Mouse (Mus musculus): ENCODE results near the gene Chst1. TPM values are rescaled to one million over a fixed set of nuclear protein-coding genes. Genes with fewer than 3 reads are reported as not detected.

Chst1 gene
- total and polyA plus RNA-seq, 3 experiments = not detected

- dilution Hi-C loops (cut with MboI; ENCODE audit: extremely low pct_ligation_motif_present, extremely low pct_unique_long_range_greater_than_20kb, low sequenced_read_pairs) = no loop called here
Observed at GRCm38 (mm10) chr2:92587806-92588205, 11.7 kb upstream of the Chst1 start.

GRCm38 (mm10) chr2:92594929-92595730 lies 4.4 kb upstream of the Chst1 start:
- H3K27me3 ChIP-seq (replicated peaks) = peaks cover 95% of the 10 kb centered on the region
- no peak overlapping the region for H3K4me2 ChIP-seq (ENCODE audit: insufficient read depth, low read depth, poor library complexity, severe bottlenecking)
- no peak for DNase-seq (ENCODE audit: extremely low read depth)
- H3K36me3 ChIP-seq (replicated peaks in 1 of 2; ENCODE audit: control insufficient read depth in 1 of 2, insufficient read depth in 1 of 2, low read length in 1 of 2) = no peaks in the 10 kb centered on the region
- 0 out of 4 replicates have a peak, but pooled peaks cover 0 to 5% of the 10 kb centered on the region in 2 experiments for H3K4me1 ChIP-seq (ENCODE audit: control insufficient read depth in 1 of 2, insufficient read depth in 2 of 2)
- no peak overlapping the region for H3K9ac ChIP-seq (ENCODE audit: insufficient read depth, low read depth)
- H3K79me2 ChIP-seq (replicated peaks; ENCODE audit: control insufficient read depth, extremely low read depth, insufficient read depth, poor library complexity, severe bottlenecking) = no peaks in the 10 kb centered on the region
- TF ChIP-seq ETS1 (conservative IDR thresholded peaks at IDR 0.05; ENCODE audit: low read depth, low read length) (no peak), GABPA (IDR thresholded peaks at IDR 0.05; ENCODE audit: insufficient replicate concordance, low read depth, low read length) (no peak)
- no peak overlapping the region for H3K4me3 ChIP-seq (replicated peaks in 1 of 3; ENCODE audit: low read depth in 2 of 3, low read length in 2 of 3, poor library complexity in 1 of 3)
- in situ Hi-C loops (cut with MboI; ENCODE audit: low pct_ligation_motif_present, low pct_unique_long_range_greater_than_20kb, low sequenced_read_pairs) (no loop called here), dilution Hi-C loops (cut with MboI; ENCODE audit: extremely low pct_ligation_motif_present, extremely low pct_unique_long_range_greater_than_20kb, low sequenced_read_pairs) (no loop called here)
- H3K27ac ChIP-seq (ENCODE audit: insufficient read depth, low read depth) = no peak overlapping the region
- H3K9me3 ChIP-seq (replicated peaks; ENCODE audit: low read length) = no peaks in the 10 kb centered on the region

More at GRCm38 (mm10) chr2:92587806-92588205, 11.7 kb upstream of the Chst1 start:
- H3K9me3 ChIP-seq (replicated peaks; ENCODE audit: low read length) = peaks cover 5% of the 10 kb centered on the region
- H3K27me3 ChIP-seq (replicated peaks) = peaks cover 98% of the 10 kb centered on the region
- no peak overlapping the region for H3K4me3 ChIP-seq (replicated peaks in 1 of 3; ENCODE audit: low read depth in 2 of 3, low read length in 2 of 3, poor library complexity in 1 of 3)
- no peak overlapping the region for H3K27ac ChIP-seq (ENCODE audit: insufficient read depth, low read depth)
- H3K9ac ChIP-seq (ENCODE audit: insufficient read depth, low read depth) = no peak overlapping the region
- no peaks in the 10 kb centered on the region for H3K79me2 ChIP-seq (replicated peaks; ENCODE audit: control insufficient read depth, extremely low read depth, insufficient read depth, poor library complexity, severe bottlenecking)
- in situ Hi-C loops (cut with MboI; ENCODE audit: low pct_ligation_motif_present, low pct_unique_long_range_greater_than_20kb, low sequenced_read_pairs) = no loop called here
- H3K4me2 ChIP-seq (ENCODE audit: insufficient read depth, low read depth, poor library complexity, severe bottlenecking) = no peak overlapping the region
- DNase-seq (ENCODE audit: extremely low read depth) = no peak
- H3K4me1 ChIP-seq (ENCODE audit: control insufficient read depth in 1 of 2, insufficient read depth in 2 of 2) = peaks cover 0 to 5% of the 10 kb centered on the region in 2 experiments; a peak in 2 of 4 replicates
- TF ChIP-seq PAX5 (IDR thresholded peaks at IDR 0.05; ENCODE audit: low read length) = no peak
- no peak for TF ChIP-seq EP300 (IDR thresholded peaks at IDR 0.05; ENCODE audit: low read length)
- TF ChIP-seq MEF2A (IDR thresholded peaks at IDR 0.05; ENCODE audit: borderline replicate concordance, low read depth, low read length) = no peak
- no peak for TF ChIP-seq ZNF384 (IDR thresholded peaks at IDR 0.05; ENCODE audit: low read depth, low read length)
- TF ChIP-seq SMC3 (IDR thresholded peaks at IDR 0.05; ENCODE audit: low read depth, low read length) = no peak
- no peak for TF ChIP-seq JUN (IDR thresholded peaks at IDR 0.05; ENCODE audit: insufficient read depth, low read depth, low read length)
- TF ChIP-seq RCOR1 (conservative IDR thresholded peaks at IDR 0.05; ENCODE audit: low read depth, low read length) = no peak
- no peaks in the 10 kb centered on the region for H3K36me3 ChIP-seq (replicated peaks in 1 of 2; ENCODE audit: control insufficient read depth in 1 of 2, insufficient read depth in 1 of 2, low read length in 1 of 2)

- Histone ChIP-seq H3K9ac (ENCODE audit: insufficient read depth, low read depth) (no peak overlapping the region), H3K27ac (ENCODE audit: insufficient read depth, low read depth) (no peak overlapping the region), H3K27me3 (replicated peaks) (peaks cover 96% of the 10 kb centered on the region), H3K9me3 (replicated peaks; ENCODE audit: low read length) (no peaks in the 10 kb centered on the region), H3K4me2 (ENCODE audit: insufficient read depth, low read depth, poor library complexity, severe bottlenecking) (0 out of 2 replicates have a peak overlapping the region, but pooled peaks have one; percentile 5), H3K36me3 (replicated peaks in 1 of 2; ENCODE audit: control insufficient read depth in 1 of 2, insufficient read depth in 1 of 2, low read length in 1 of 2) (no peaks in the 10 kb centered on the region), H3K4me1 (ENCODE audit: control insufficient read depth in 1 of 2, insufficient read depth in 2 of 2) (0 out of 4 replicates have a peak, but pooled peaks cover 0 to 5% of the 10 kb centered on the region in 2 experiments), H3K4me3 (replicated peaks in 1 of 3; ENCODE audit: low read depth in 2 of 3, low read length in 2 of 3, poor library complexity in 1 of 3) (no peak overlapping the region), H3K79me2 (replicated peaks; ENCODE audit: control insufficient read depth, extremely low read depth, insufficient read depth, poor library complexity, severe bottlenecking) (no peaks in the 10 kb centered on the region)
- DNase-seq (ENCODE audit: extremely low read depth) = peak; percentile 15
- TF ChIP-seq CTCF (conservative IDR thresholded peaks at IDR 0.05 in 1 of 2, IDR thresholded peaks at IDR 0.05 in 1 of 2; ENCODE audit: low read depth in 2 of 2, low read length in 2 of 2) = peak; percentile 9 to 55; a peak in 2 of 4 replicates
- no peak for TF ChIP-seq POLR2A (IDR thresholded peaks at IDR 0.05; ENCODE audit: low read depth, low read length)
- peak; percentile 62 for TF ChIP-seq SMC3 (IDR thresholded peaks at IDR 0.05; ENCODE audit: low read depth, low read length)
- no peak for TF ChIP-seq ETS1 (conservative IDR thresholded peaks at IDR 0.05; ENCODE audit: low read depth, low read length)
- peak; percentile 41 for TF ChIP-seq RAD21 (IDR thresholded peaks at IDR 0.05; ENCODE audit: low read depth, low read length)
- TF ChIP-seq ZNF384 (IDR thresholded peaks at IDR 0.05; ENCODE audit: low read depth, low read length) = peak; percentile 77
- peak; percentile 7; the same call in 1 of the 2 replicates for TF ChIP-seq ZC3H11A (IDR thresholded peaks at IDR 0.05; ENCODE audit: low read depth, low read length)
- dilution Hi-C loops (cut with MboI; ENCODE audit: extremely low pct_ligation_motif_present, extremely low pct_unique_long_range_greater_than_20kb, low sequenced_read_pairs) (no loop called here), in situ Hi-C loops (cut with MboI; ENCODE audit: low pct_ligation_motif_present, low pct_unique_long_range_greater_than_20kb, low sequenced_read_pairs) (no loop called here)
Observed at GRCm38 (mm10) chr2:92597291-92597690, 2.2 kb upstream of the Chst1 start.
